Mouse (Mus musculus): ENCODE measurements around the gene Dennd1c. TPM values are rescaled to one million over a fixed set of nuclear protein-coding genes. Genes with fewer than 3 reads are reported as not detected.

The Dennd1c gene
- total RNA-seq, 1 experiment = 0.45 TPM

DNA sequence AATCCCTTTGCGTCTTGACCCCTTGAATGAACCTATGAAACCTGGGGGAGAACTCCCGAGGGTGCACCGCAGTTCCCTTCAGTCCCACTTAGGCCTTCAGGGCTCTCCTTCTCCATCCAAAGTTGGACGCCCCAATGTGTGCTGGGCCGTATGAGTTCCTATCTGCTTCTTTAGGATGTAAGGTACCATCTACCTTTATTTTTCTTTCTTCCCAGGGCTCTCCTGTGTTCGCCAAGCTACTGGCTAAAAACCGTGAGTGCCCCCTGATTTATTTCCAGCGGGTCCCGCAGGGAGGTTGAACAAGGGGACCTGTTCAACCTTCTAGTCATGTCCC is 27.7 kb upstream of the Dennd1c start:
- H3K9ac ChIP-seq (ENCODE audit: insufficient read depth, low read depth, low read length, poor library complexity, severe bottlenecking) = no peak overlapping the region
- in situ Hi-C loops (cut with MboI; ENCODE audit: low sequenced_read_pairs in 2 of 2, unreplicated experiment in 2 of 2) = no loop called here
- no peaks in the 10 kb centered on the region for H3K9me3 ChIP-seq (ENCODE audit: control insufficient read depth, insufficient read depth, low read depth, low read length)
- H3K4me3 ChIP-seq (ENCODE audit: insufficient read depth in 1 of 2, low read depth in 1 of 2, low read length in 2 of 2, poor library complexity in 1 of 2, severe bottlenecking in 1 of 2) = peak overlapping the region; percentile 77 to 86; a peak in 3 of 4 replicates
- H3K36me3 ChIP-seq (ENCODE audit: control insufficient read depth, insufficient read depth, low read length, poor library complexity, severe bottlenecking) = peaks cover 3% of the 10 kb centered on the region; the same call in 1 of the 2 replicates
- TF ChIP-seq CHD2 (IDR thresholded peaks at IDR 0.05; ENCODE audit: low read depth, low read length) (no peak), ZC3H11A (IDR thresholded peaks at IDR 0.05; ENCODE audit: borderline replicate concordance, low read depth, low read length) (no peak), MAFK (IDR thresholded peaks at IDR 0.05; ENCODE audit: insufficient read depth, low read depth, low read length) (no peak), ZNF384 (IDR thresholded peaks at IDR 0.05; ENCODE audit: low read depth, low read length) (no peak), HCFC1 (IDR thresholded peaks at IDR 0.05; ENCODE audit: borderline replicate concordance, insufficient read depth, low read length) (no peak)
- no peak overlapping the region for H3K27ac ChIP-seq (ENCODE audit: insufficient read depth, low read depth, low read length, poor library complexity, severe bottlenecking)
- DNase-seq (ENCODE audit: low read depth, low spot score) = no peak
- peaks cover 0 to 9% of the 10 kb centered on the region in 2 experiments; a peak in 1 of 4 replicates for H3K4me1 ChIP-seq (ENCODE audit: control insufficient read depth in 2 of 2, insufficient read depth in 2 of 2, low read length in 2 of 2, poor library complexity in 1 of 2)

DNA sequence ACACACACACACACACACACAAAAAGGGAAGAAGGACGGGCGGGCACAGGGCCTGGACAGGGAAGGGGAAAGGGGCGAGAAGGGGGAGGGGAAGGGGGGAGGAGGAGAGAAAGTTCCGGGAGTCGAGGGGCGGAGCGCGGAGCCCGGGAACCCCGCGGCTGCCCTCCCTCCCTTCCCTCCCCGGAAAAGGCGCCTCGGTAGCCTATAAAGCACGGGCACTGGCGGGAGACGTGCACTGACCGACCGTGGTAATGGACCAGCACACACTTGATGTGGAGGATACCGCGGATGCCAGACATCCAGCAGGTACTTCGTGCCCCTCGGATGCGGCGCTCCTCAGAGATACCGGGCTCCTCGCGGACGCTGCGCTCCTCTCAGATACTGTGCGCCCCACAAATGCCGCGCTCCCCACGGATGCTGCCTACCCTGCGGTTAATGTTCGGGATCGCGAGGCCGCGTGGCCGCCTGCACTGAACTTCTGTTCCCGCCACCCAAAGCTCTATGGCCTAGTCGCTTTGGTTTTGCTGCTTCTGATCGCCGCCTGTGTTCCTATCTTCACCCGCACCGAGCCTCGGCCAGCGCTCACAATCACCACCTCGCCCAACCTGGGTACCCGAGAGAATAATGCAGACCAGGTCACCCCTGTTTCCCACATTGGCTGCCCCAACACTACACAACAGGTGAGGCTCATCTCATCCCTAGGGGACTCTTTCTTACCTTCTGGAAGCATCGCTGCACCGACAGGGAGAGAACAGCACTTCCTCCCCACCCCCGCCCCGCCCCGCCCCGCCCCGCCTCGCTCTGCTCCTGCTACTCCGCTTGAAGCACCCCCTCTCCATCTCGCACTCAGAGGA is 27.1 kb upstream of the Dennd1c start, which contains the start of gene Tnfsf9:
Gene Tnfsf9 (plus strand): TSS at position 145 of the 854 bp plus-strand sequence.
- peaks cover 0 to 10% of the 10 kb centered on the region in 2 experiments; a peak in 1 of 4 replicates for H3K4me1 ChIP-seq (ENCODE audit: control insufficient read depth in 2 of 2, insufficient read depth in 2 of 2, low read length in 2 of 2, poor library complexity in 1 of 2)
- no peak within 1 kb of the TSS for H3K27ac ChIP-seq (ENCODE audit: insufficient read depth, low read depth, low read length, poor library complexity, severe bottlenecking)
- peak within 1 kb of the TSS; percentile 81 for H3K9ac ChIP-seq (ENCODE audit: insufficient read depth, low read depth, low read length, poor library complexity, severe bottlenecking)
- in situ Hi-C loops (cut with MboI; ENCODE audit: low sequenced_read_pairs in 2 of 2, unreplicated experiment in 2 of 2) = no loop called here
- H3K9me3 ChIP-seq (ENCODE audit: control insufficient read depth, insufficient read depth, low read depth, low read length) = no peaks in the 10 kb centered on the region
- peak within 1 kb of the TSS; percentile 77 to 86 for H3K4me3 ChIP-seq (ENCODE audit: insufficient read depth in 1 of 2, low read depth in 1 of 2, low read length in 2 of 2, poor library complexity in 1 of 2, severe bottlenecking in 1 of 2)
- H3K36me3 ChIP-seq (ENCODE audit: control insufficient read depth, insufficient read depth, low read length, poor library complexity, severe bottlenecking) = peaks cover 3% of the 10 kb centered on the region; the same call in 1 of the 2 replicates
- DNase-seq (ENCODE audit: low read depth, low spot score) = no peak
- no peak for TF ChIP-seq CHD2 (IDR thresholded peaks at IDR 0.05; ENCODE audit: low read depth, low read length)
- TF ChIP-seq MAFK (IDR thresholded peaks at IDR 0.05; ENCODE audit: insufficient read depth, low read depth, low read length) = no peak
- TF ChIP-seq ZNF384 (IDR thresholded peaks at IDR 0.05; ENCODE audit: low read depth, low read length) = no peak
- TF ChIP-seq ZC3H11A (IDR thresholded peaks at IDR 0.05; ENCODE audit: borderline replicate concordance, low read depth, low read length) = no peak
- no peak for TF ChIP-seq HCFC1 (IDR thresholded peaks at IDR 0.05; ENCODE audit: borderline replicate concordance, insufficient read depth, low read length)

DNA sequence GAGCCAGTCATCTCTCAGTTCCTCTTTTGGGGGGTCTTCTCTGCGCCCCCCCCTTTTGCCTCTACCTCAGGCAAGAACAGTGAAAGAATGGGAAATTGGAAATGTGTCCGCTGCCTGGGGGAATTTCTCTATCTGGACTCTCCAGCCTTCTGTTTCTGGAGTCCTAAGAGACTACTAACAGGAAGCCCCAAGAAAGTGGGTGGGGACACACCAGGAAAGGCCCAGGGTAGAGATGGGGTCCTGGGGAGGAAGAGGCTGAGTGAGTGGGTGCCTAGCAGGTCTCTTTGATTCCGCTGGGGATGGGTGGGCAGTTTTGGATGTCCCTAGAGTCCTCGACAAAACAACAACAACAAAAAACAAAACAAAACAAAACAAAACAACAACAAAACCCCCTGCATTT is 26.2 kb upstream of the Dennd1c start:
- Histone ChIP-seq H3K27ac (ENCODE audit: insufficient read depth, low read depth, low read length, poor library complexity, severe bottlenecking) (no peak overlapping the region), H3K36me3 (ENCODE audit: control insufficient read depth, insufficient read depth, low read length, poor library complexity, severe bottlenecking) (peaks cover 3% of the 10 kb centered on the region; the same call in 1 of the 2 replicates), H3K4me1 (ENCODE audit: control insufficient read depth in 2 of 2, insufficient read depth in 2 of 2, low read length in 2 of 2, poor library complexity in 1 of 2) (peaks cover 2 to 17% of the 10 kb centered on the region in 2 experiments; a peak in 2 of 4 replicates), H3K9ac (ENCODE audit: insufficient read depth, low read depth, low read length, poor library complexity, severe bottlenecking) (no peak overlapping the region), H3K4me3 (ENCODE audit: insufficient read depth in 1 of 2, low read depth in 1 of 2, low read length in 2 of 2, poor library complexity in 1 of 2, severe bottlenecking in 1 of 2) (peak overlapping the region in 1 of 2 experiments; percentile 77; a peak in 1 of 4 replicates), H3K9me3 (ENCODE audit: control insufficient read depth, insufficient read depth, low read depth, low read length) (no peaks in the 10 kb centered on the region)
- TF ChIP-seq ZNF384 (IDR thresholded peaks at IDR 0.05; ENCODE audit: low read depth, low read length) = no peak
- no peak for TF ChIP-seq CHD2 (IDR thresholded peaks at IDR 0.05; ENCODE audit: low read depth, low read length)
- TF ChIP-seq MAFK (IDR thresholded peaks at IDR 0.05; ENCODE audit: insufficient read depth, low read depth, low read length) = no peak
- TF ChIP-seq ZC3H11A (IDR thresholded peaks at IDR 0.05; ENCODE audit: borderline replicate concordance, low read depth, low read length) = no peak
- TF ChIP-seq HCFC1 (IDR thresholded peaks at IDR 0.05; ENCODE audit: borderline replicate concordance, insufficient read depth, low read length) = no peak
- no peak for DNase-seq (ENCODE audit: low read depth, low spot score)
- in situ Hi-C loops (cut with MboI; ENCODE audit: low sequenced_read_pairs in 2 of 2, unreplicated experiment in 2 of 2) = no loop called here

DNA sequence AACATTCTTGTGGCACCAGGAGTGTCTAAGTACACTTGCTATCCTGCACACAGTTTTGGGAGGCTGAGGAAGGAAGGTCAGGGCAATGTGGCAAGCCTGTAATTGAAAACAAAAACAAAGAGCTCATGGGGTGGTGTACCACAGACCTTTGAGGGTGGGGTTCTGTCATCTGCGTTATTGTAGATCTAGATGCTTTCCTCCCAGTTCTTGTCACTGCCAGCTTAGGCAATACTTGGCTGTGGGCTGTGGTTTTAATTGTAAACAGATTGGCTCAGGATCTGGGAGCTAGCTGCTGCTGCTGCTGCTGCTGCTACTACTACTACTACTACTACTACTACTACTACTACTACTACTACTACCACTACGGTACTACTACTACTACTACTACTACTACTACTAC is 24.0 kb upstream of the Dennd1c start:
- H3K27ac ChIP-seq (ENCODE audit: insufficient read depth, low read depth, low read length, poor library complexity, severe bottlenecking) = no peak overlapping the region
- H3K36me3 ChIP-seq (ENCODE audit: control insufficient read depth, insufficient read depth, low read length, poor library complexity, severe bottlenecking) = peaks cover 3% of the 10 kb centered on the region; the same call in 1 of the 2 replicates
- in situ Hi-C loops (cut with MboI; ENCODE audit: low sequenced_read_pairs in 2 of 2, unreplicated experiment in 2 of 2) = no loop called here
- H3K4me1 ChIP-seq (ENCODE audit: control insufficient read depth in 2 of 2, insufficient read depth in 2 of 2, low read length in 2 of 2, poor library complexity in 1 of 2) = peaks cover 2 to 17% of the 10 kb centered on the region in 2 experiments; a peak in 2 of 4 replicates
- no peaks in the 10 kb centered on the region for H3K9me3 ChIP-seq (ENCODE audit: control insufficient read depth, insufficient read depth, low read depth, low read length)
- TF ChIP-seq CHD2 (IDR thresholded peaks at IDR 0.05; ENCODE audit: low read depth, low read length) = no peak
- no peak for TF ChIP-seq ZC3H11A (IDR thresholded peaks at IDR 0.05; ENCODE audit: borderline replicate concordance, low read depth, low read length)
- no peak for TF ChIP-seq ZNF384 (IDR thresholded peaks at IDR 0.05; ENCODE audit: low read depth, low read length)
- no peak for TF ChIP-seq MAFK (IDR thresholded peaks at IDR 0.05; ENCODE audit: insufficient read depth, low read depth, low read length)
- TF ChIP-seq HCFC1 (IDR thresholded peaks at IDR 0.05; ENCODE audit: borderline replicate concordance, insufficient read depth, low read length) = no peak
- no peak overlapping the region for H3K9ac ChIP-seq (ENCODE audit: insufficient read depth, low read depth, low read length, poor library complexity, severe bottlenecking)
- DNase-seq (ENCODE audit: low read depth, low spot score) = no peak
- H3K4me3 ChIP-seq (ENCODE audit: insufficient read depth in 1 of 2, low read depth in 1 of 2, low read length in 2 of 2, poor library complexity in 1 of 2, severe bottlenecking in 1 of 2) = no peak overlapping the region

Data from ES-E14 (cell line).